Mouse (Mus musculus): ENCODE results near the gene Srrm4. TPM values are rescaled to one million over a fixed set of nuclear protein-coding genes. Genes with fewer than 3 reads are reported as not detected.

Gene Srrm4
- polyA plus RNA-seq, 1 experiment from 2014 or later: 20.7 TPM

- no peak for ATAC-seq (ENCODE audit: insufficient read depth, low FRiP score, low TSS enrichment)
- H3K4me2 ChIP-seq (ENCODE audit: low read depth): no peak overlapping the region
- peaks cover 7% of the 10 kb centered on the region; the same call in 1 of the 2 replicates for H3K36me3 ChIP-seq (ENCODE audit: control insufficient read depth, insufficient read depth, low read length)
- H3K4me1 ChIP-seq (ENCODE audit: control insufficient read depth, insufficient read depth, low read length): peaks cover 10% of the 10 kb centered on the region
- DNase-seq (ENCODE audit: low spot score): peak; percentile 31
- 41% methylated on average over 11 of the region's 11 CpGs for WGBS
- no peaks in the 10 kb centered on the region for H3K9me3 ChIP-seq (ENCODE audit: control insufficient read depth, low read length)
- no peak overlapping the region for H3K4me3 ChIP-seq (ENCODE audit: low read depth, low read length)
- H3K27ac ChIP-seq (ENCODE audit: low read depth, low read length): no peak overlapping the region
- H3K27me3 ChIP-seq (ENCODE audit: control insufficient read depth, insufficient read depth, low read length): 0 out of 2 replicates have a peak, but pooled peaks cover 2% of the 10 kb centered on the region
- no peak overlapping the region for H3K9ac ChIP-seq (ENCODE audit: low read length)
These were observed 130.1 kb downstream of the Srrm4 start for GRCm38 (mm10) chr5:116461354-116462042.

GRCm38 (mm10) chr5:116459970-116460369 lies 131.6 kb downstream of the Srrm4 start:
- Histone ChIP-seq H3K27ac (ENCODE audit: low read depth, low read length) (no peak overlapping the region), H3K9me3 (ENCODE audit: control insufficient read depth, low read length) (no peaks in the 10 kb centered on the region), H3K9ac (ENCODE audit: low read length) (no peak overlapping the region), H3K36me3 (ENCODE audit: control insufficient read depth, insufficient read depth, low read length) (no peaks in the 10 kb centered on the region), H3K27me3 (ENCODE audit: control insufficient read depth, insufficient read depth, low read length) (0 out of 2 replicates have a peak, but pooled peaks cover 2% of the 10 kb centered on the region), H3K4me2 (ENCODE audit: low read depth) (no peak overlapping the region), H3K4me3 (ENCODE audit: low read depth, low read length) (no peak overlapping the region), H3K4me1 (ENCODE audit: control insufficient read depth, insufficient read depth, low read length) (peaks cover 10% of the 10 kb centered on the region)
- DNase-seq (ENCODE audit: low spot score) (no peak), ATAC-seq (ENCODE audit: insufficient read depth, low FRiP score, low TSS enrichment) (no peak)
- WGBS: 73% methylated on average over 2 of the region's 2 CpGs

GRCm38 (mm10) chr5:116457791-116458190 lies 133.8 kb downstream of the Srrm4 start:
- no peaks in the 10 kb centered on the region for H3K36me3 ChIP-seq (ENCODE audit: control insufficient read depth, insufficient read depth, low read length)
- 82% methylated on average over 7 of the region's 7 CpGs for WGBS

GRCm38 (mm10) chr5:116456796-116457515 lies 134.7 kb downstream of the Srrm4 start:
- 43% methylated on average over 10 of the region's 10 CpGs for WGBS
- Histone ChIP-seq H3K4me3 (ENCODE audit: low read depth, low read length) (no peak overlapping the region), H3K27ac (ENCODE audit: low read depth, low read length) (no peak overlapping the region), H3K9me3 (ENCODE audit: control insufficient read depth, low read length) (no peaks in the 10 kb centered on the region), H3K9ac (ENCODE audit: low read length) (no peak overlapping the region), H3K4me2 (ENCODE audit: low read depth) (no peak overlapping the region), H3K36me3 (ENCODE audit: control insufficient read depth, insufficient read depth, low read length) (no peaks in the 10 kb centered on the region), H3K4me1 (ENCODE audit: control insufficient read depth, insufficient read depth, low read length) (peaks cover 10% of the 10 kb centered on the region), H3K27me3 (ENCODE audit: control insufficient read depth, insufficient read depth, low read length) (0 out of 2 replicates have a peak, but pooled peaks cover 2% of the 10 kb centered on the region)
- DNase-seq (ENCODE audit: low spot score) (no peak), ATAC-seq (ENCODE audit: insufficient read depth, low FRiP score, low TSS enrichment) (no peak)

More at GRCm38 (mm10) chr5:116457791-116458190, 133.8 kb downstream of the Srrm4 start:
- ATAC-seq (ENCODE audit: insufficient read depth, low FRiP score, low TSS enrichment) (no peak), DNase-seq (ENCODE audit: low spot score) (no peak)
- Histone ChIP-seq H3K4me2 (ENCODE audit: low read depth) (no peak overlapping the region), H3K27ac (ENCODE audit: low read depth, low read length) (no peak overlapping the region), H3K9me3 (ENCODE audit: control insufficient read depth, low read length) (no peaks in the 10 kb centered on the region), H3K4me1 (ENCODE audit: control insufficient read depth, insufficient read depth, low read length) (peaks cover 10% of the 10 kb centered on the region), H3K4me3 (ENCODE audit: low read depth, low read length) (no peak overlapping the region), H3K9ac (ENCODE audit: low read length) (no peak overlapping the region), H3K27me3 (ENCODE audit: control insufficient read depth, insufficient read depth, low read length) (0 out of 2 replicates have a peak, but pooled peaks cover 2% of the 10 kb centered on the region)

- 2% methylated on average over 27 of the region's 27 CpGs for WGBS
- H3K27me3 ChIP-seq (ENCODE audit: control insufficient read depth, insufficient read depth, low read length): no peaks in the 10 kb centered on the region
- no peak overlapping the region for H3K9ac ChIP-seq (ENCODE audit: low read length)
- no peaks in the 10 kb centered on the region for H3K4me1 ChIP-seq (ENCODE audit: control insufficient read depth, insufficient read depth, low read length)
- H3K4me2 ChIP-seq (ENCODE audit: low read depth): peak overlapping the region; percentile 38
- H3K36me3 ChIP-seq (ENCODE audit: control insufficient read depth, insufficient read depth, low read length): no peaks in the 10 kb centered on the region
- H3K4me3 ChIP-seq (ENCODE audit: low read depth, low read length): no peak overlapping the region
- no peak overlapping the region for H3K27ac ChIP-seq (ENCODE audit: low read depth, low read length)
- no peak for ATAC-seq (ENCODE audit: insufficient read depth, low FRiP score, low TSS enrichment)
- DNase-seq (ENCODE audit: low spot score): peak; percentile 70
- H3K9me3 ChIP-seq (ENCODE audit: control insufficient read depth, low read length): no peaks in the 10 kb centered on the region
These were observed 138.2 kb downstream of the Srrm4 start for GRCm38 (mm10) chr5:116453401-116453851.

GRCm38 (mm10) chr5:116450901-116451300 lies 140.7 kb downstream of the Srrm4 start:
- no peaks in the 10 kb centered on the region for H3K4me1 ChIP-seq (ENCODE audit: control insufficient read depth, insufficient read depth, low read length)
- no peaks in the 10 kb centered on the region for H3K9me3 ChIP-seq (ENCODE audit: control insufficient read depth, low read length)
- no peak for DNase-seq (ENCODE audit: low spot score)
- H3K27me3 ChIP-seq (ENCODE audit: control insufficient read depth, insufficient read depth, low read length): no peaks in the 10 kb centered on the region
- H3K27ac ChIP-seq (ENCODE audit: low read depth, low read length): no peak overlapping the region
- WGBS: 89% methylated on average over 8 of the region's 8 CpGs
- H3K4me2 ChIP-seq (ENCODE audit: low read depth): no peak overlapping the region
- no peak overlapping the region for H3K4me3 ChIP-seq (ENCODE audit: low read depth, low read length)
- no peak overlapping the region for H3K9ac ChIP-seq (ENCODE audit: low read length)
- no peaks in the 10 kb centered on the region for H3K36me3 ChIP-seq (ENCODE audit: control insufficient read depth, insufficient read depth, low read length)
- ATAC-seq (ENCODE audit: insufficient read depth, low FRiP score, low TSS enrichment): no peak

- Histone ChIP-seq H3K4me3 (ENCODE audit: low read depth, low read length) (no peak overlapping the region), H3K4me1 (ENCODE audit: control insufficient read depth, insufficient read depth, low read length) (no peaks in the 10 kb centered on the region), H3K27ac (ENCODE audit: low read depth, low read length) (no peak overlapping the region), H3K27me3 (ENCODE audit: control insufficient read depth, insufficient read depth, low read length) (no peaks in the 10 kb centered on the region), H3K36me3 (ENCODE audit: control insufficient read depth, insufficient read depth, low read length) (no peaks in the 10 kb centered on the region), H3K9ac (ENCODE audit: low read length) (no peak overlapping the region), H3K4me2 (ENCODE audit: low read depth) (no peak overlapping the region), H3K9me3 (ENCODE audit: control insufficient read depth, low read length) (no peaks in the 10 kb centered on the region)
- 69% methylated on average over 8 of the region's 8 CpGs for WGBS
- DNase-seq (ENCODE audit: low spot score): no peak
- no peak for ATAC-seq (ENCODE audit: insufficient read depth, low FRiP score, low TSS enrichment)
These were observed 141.9 kb downstream of the Srrm4 start for GRCm38 (mm10) chr5:116449522-116450225.

- Histone ChIP-seq H3K4me1 (ENCODE audit: control insufficient read depth, insufficient read depth, low read length) (no peaks in the 10 kb centered on the region), H3K27me3 (ENCODE audit: control insufficient read depth, insufficient read depth, low read length) (no peaks in the 10 kb centered on the region), H3K36me3 (ENCODE audit: control insufficient read depth, insufficient read depth, low read length) (no peaks in the 10 kb centered on the region), H3K27ac (ENCODE audit: low read depth, low read length) (no peak overlapping the region), H3K9ac (ENCODE audit: low read length) (no peak overlapping the region), H3K9me3 (ENCODE audit: control insufficient read depth, low read length) (no peaks in the 10 kb centered on the region), H3K4me2 (ENCODE audit: low read depth) (no peak overlapping the region), H3K4me3 (ENCODE audit: low read depth, low read length) (no peak overlapping the region)
- DNase-seq (ENCODE audit: low spot score): no peak
- ATAC-seq (ENCODE audit: insufficient read depth, low FRiP score, low TSS enrichment): no peak
- 10% methylated on average over 11 of the region's 11 CpGs for WGBS
These were observed 143.0 kb downstream of the Srrm4 start for GRCm38 (mm10) chr5:116448409-116449191.
